Mouse (Mus musculus) thymus, adult 2 months (tissue): ENCODE data around the gene Edaradd.

Experiments
- CTCF ChIP-seq: fragments of 200-500 bp; IDR thresholded peaks from 2 replicates; pipeline ENCODE4 v1.5.1; 2012; ENCODE audit warnings: mild to moderate bottlenecking, control low read depth, low read length, moderate library complexity, borderline replicate concordance; ENCODE audit not compliant: control insufficient read depth, poor library complexity, insufficient read depth; ENCODE audit errors: extremely low read depth
- POLR2A ChIP-seq: fragments of 200-500 bp; IDR thresholded peaks from 2 replicates; pipeline ENCODE4 v1.6.1; 2012; ENCODE audit warnings: mild to moderate bottlenecking, low read length, control low read depth, moderate library complexity; ENCODE audit not compliant: control insufficient read depth, poor library complexity, insufficient read depth; ENCODE audit errors: extremely low read depth

DNA sequence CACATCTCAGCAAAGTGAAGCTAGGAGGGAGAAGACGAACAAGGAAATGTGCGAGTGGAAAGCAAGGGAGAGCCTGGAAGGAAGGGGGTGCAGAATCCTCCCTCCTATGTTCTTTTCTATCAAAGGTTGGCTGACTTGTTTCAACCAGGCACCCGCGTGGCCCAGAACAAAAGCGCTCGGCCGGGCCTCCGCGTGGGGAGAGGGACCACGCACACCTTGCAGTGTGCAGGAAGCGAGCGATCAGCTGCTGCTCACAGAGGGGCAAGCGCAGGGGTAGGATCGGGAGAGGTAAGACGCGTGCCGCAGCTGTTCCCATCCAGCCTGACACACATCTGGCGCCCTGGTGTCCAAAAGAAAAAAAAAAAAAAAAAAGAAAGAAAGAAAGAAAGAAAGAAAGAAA, 867 bp downstream of the Edaradd start:
- TF ChIP-seq CTCF (no peak), POLR2A (no peak)
